Mouse (Mus musculus): Measurements from ENCODE around the gene Acad11. TPM values are rescaled to one million over a fixed set of nuclear protein-coding genes. Genes with fewer than 3 reads are reported as not detected.
A peak's percentile ranks its signal among the peaks of the same experiment; 100 is the strongest.

The Acad11 gene
- total RNA-seq, 2 experiments from 2014 or later: 36.5 to 40.6 TPM

GRCm38 (mm10) chr9:104130141-104130755 is 67.1 kb downstream of the Acad11 start:
- intact Hi-C loops (cut with DNase I): no loop called here
- peak in 1 of 2 experiments; percentile 28 for DNase-seq

- no peak for DNase-seq
- intact Hi-C loops (cut with DNase I): no loop called here
These were observed 77.2 kb downstream of the Acad11 start for GRCm38 (mm10) chr9:104140351-104140750.

- intact Hi-C loops (cut with DNase I): no loop called here
- no peak for DNase-seq
These were observed 79.6 kb downstream of the Acad11 start for GRCm38 (mm10) chr9:104142805-104143204.

GRCm38 (mm10) chr9:104144314-104144996 is 81.3 kb downstream of the Acad11 start:
- DNase-seq: no peak
- intact Hi-C loops (cut with DNase I): no loop called here

- no peak for DNase-seq
- intact Hi-C loops (cut with DNase I): no loop called here
These were observed 83.5 kb downstream of the Acad11 start for GRCm38 (mm10) chr9:104146683-104147082.

GRCm38 (mm10) chr9:104148969-104149368 is 85.8 kb downstream of the Acad11 start:
- intact Hi-C loops (cut with DNase I): no loop called here

GRCm38 (mm10) chr9:104152121-104152520 is 88.9 kb downstream of the Acad11 start:
- intact Hi-C loops (cut with DNase I): no loop called here
- DNase-seq: no peak

More at GRCm38 (mm10) chr9:104148969-104149368, 85.8 kb downstream of the Acad11 start:
- no peak for DNase-seq

GRCm38 (mm10) chr9:104155100-104155715 is 92.0 kb downstream of the Acad11 start:
- intact Hi-C loops (cut with DNase I): no loop called here

GRCm38 (mm10) chr9:104156506-104156905 is 93.3 kb downstream of the Acad11 start:
- intact Hi-C loops (cut with DNase I): no loop called here
- no peak for DNase-seq

More at GRCm38 (mm10) chr9:104155100-104155715, 92.0 kb downstream of the Acad11 start:
- DNase-seq: no peak

GRCm38 (mm10) chr9:104157291-104157690 is 94.1 kb downstream of the Acad11 start:
- intact Hi-C loops (cut with DNase I): no loop called here
- DNase-seq: no peak

GRCm38 (mm10) chr9:104161117-104161516 is 97.9 kb downstream of the Acad11 start:
- intact Hi-C loops (cut with DNase I): loop anchor here (5.0 kb wide), 1 partner anchor 84 kb away; no protein-coding TSS in a partner anchor
- no peak for DNase-seq

GRCm38 (mm10) chr9:104164194-104164593 is 101.0 kb downstream of the Acad11 start:
- intact Hi-C loops (cut with DNase I): loop anchor here (5.0 kb wide), 1 partner anchor 87 kb away; no protein-coding TSS in a partner anchor
- DNase-seq: no peak

- intact Hi-C loops (cut with DNase I): no loop called here
These were observed 102.7 kb downstream of the Acad11 start for GRCm38 (mm10) chr9:104165926-104166325.

GRCm38 (mm10) chr9:104169986-104170385 is 106.8 kb downstream of the Acad11 start:
- intact Hi-C loops (cut with DNase I): no loop called here

More at GRCm38 (mm10) chr9:104165926-104166325, 102.7 kb downstream of the Acad11 start:
- peak; percentile 22 to 37 for DNase-seq

GRCm38 (mm10) chr9:104171651-104172050 is 108.5 kb downstream of the Acad11 start:
- intact Hi-C loops (cut with DNase I): no loop called here
- no peak for DNase-seq

More at GRCm38 (mm10) chr9:104169986-104170385, 106.8 kb downstream of the Acad11 start:
- no peak for DNase-seq

GRCm38 (mm10) chr9:104172342-104172741 is 109.2 kb downstream of the Acad11 start:
- DNase-seq: no peak
- intact Hi-C loops (cut with DNase I): no loop called here

Other genes with a start within 250 kb of the Acad11 start
- 1 to 10 TPM in 1 of 2 experiments, under 1 TPM in 1; 0.67 to 1.1 TPM for gene Nphp3, start 60.8 kb upstream of the Acad11 start, total RNA-seq (2021)
- not detected for gene Gm28305, start 22.7 kb upstream of the Acad11 start, total RNA-seq (2021)
- gene Uba5, start 243 bp upstream of the Acad11 start, total RNA-seq (2021): 10 to 100 TPM; 10.2 to 10.8 TPM
- gene Ackr4, start 63.6 kb downstream of the Acad11 start, total RNA-seq (2021): 1 to 10 TPM in 1 of 2 experiments, under 1 TPM in 1; 0.87 to 1.1 TPM
- 10 to 100 TPM; 19.1 to 25.4 TPM for gene Dnajc13, start 199.6 kb downstream of the Acad11 start, total RNA-seq (2021)